Mouse (Mus musculus): ENCODE data around the gene Eif2b3. TPM values are rescaled to one million over a fixed set of nuclear protein-coding genes. Genes with fewer than 3 reads are reported as not detected.

Gene Eif2b3
- polyA plus RNA-seq, 1 experiment from 2014 or later, result 35.3 TPM

DNA sequence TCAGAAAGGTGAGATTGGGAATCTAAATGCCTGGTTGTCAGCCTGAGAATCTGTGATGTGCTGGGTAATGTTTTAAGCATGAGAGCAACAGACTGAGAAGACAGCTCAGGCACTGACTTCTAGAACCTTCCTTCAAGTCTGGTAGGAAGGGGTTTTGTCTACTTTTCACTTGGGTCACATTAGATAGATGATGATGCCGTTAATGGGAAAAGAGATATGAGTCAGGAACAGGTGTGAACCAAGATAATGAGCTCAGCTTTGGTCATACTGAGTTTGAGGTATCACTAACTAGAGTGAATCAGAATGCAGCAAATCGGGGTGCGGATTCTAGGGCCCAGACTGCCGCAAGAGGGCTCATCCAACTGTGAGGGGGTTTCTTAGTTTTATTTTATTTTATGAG lies 4.3 kb downstream of the Eif2b3 start:
- no peak overlapping the region for H3K4me3 ChIP-seq (replicated peaks)
- H3K4me2 ChIP-seq, result no peak overlapping the region
- no peak overlapping the region for H3K27ac ChIP-seq
- H3K36me3 ChIP-seq, result peaks cover 19% of the 10 kb centered on the region; the same call in 1 of the 2 replicates
- H3K4me1 ChIP-seq, result 0 out of 2 replicates have a peak, but pooled peaks cover 7% of the 10 kb centered on the region
- no peak overlapping the region for H3K9ac ChIP-seq
- no peaks in the 10 kb centered on the region for H3K27me3 ChIP-seq (replicated peaks)
- ATAC-seq (ENCODE audit: insufficient read depth, low FRiP score, low read depth), result no peak
- 94% methylated on average over 4 of the region's 4 CpGs for WGBS
- no peaks in the 10 kb centered on the region for H3K9me3 ChIP-seq

DNA sequence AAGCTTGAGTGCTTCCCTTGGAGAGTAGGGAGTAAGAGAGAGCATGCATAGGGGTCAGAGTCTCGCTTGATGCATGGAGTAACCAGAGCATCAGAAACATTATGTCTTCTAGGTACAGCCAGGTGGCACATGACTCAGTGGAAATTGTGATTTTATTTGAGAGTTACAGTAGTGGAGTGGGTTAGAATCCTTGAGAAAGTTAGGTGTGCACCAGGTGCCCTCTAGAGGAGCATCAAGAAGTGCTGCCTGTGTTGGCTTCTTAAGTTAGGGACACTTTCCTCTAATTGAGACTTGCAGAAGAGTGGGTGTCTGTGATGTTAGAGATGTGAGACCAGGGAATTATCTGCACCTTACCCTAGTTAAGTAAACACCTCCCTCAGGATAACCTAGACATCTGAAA lies 11.9 kb downstream of the Eif2b3 start:
- no peak for ATAC-seq (ENCODE audit: insufficient read depth, low FRiP score, low read depth)
- Histone ChIP-seq H3K27me3 (replicated peaks) (no peaks in the 10 kb centered on the region), H3K9me3 (no peaks in the 10 kb centered on the region), H3K36me3 (peaks cover 8% of the 10 kb centered on the region; the same call in 1 of the 2 replicates), H3K27ac (no peak overlapping the region), H3K4me3 (replicated peaks) (no peak overlapping the region), H3K4me1 (no peaks in the 10 kb centered on the region), H3K9ac (no peak overlapping the region), H3K4me2 (no peak overlapping the region)
- WGBS, result 86% methylated on average over 1 of the region's 1 CpGs

DNA sequence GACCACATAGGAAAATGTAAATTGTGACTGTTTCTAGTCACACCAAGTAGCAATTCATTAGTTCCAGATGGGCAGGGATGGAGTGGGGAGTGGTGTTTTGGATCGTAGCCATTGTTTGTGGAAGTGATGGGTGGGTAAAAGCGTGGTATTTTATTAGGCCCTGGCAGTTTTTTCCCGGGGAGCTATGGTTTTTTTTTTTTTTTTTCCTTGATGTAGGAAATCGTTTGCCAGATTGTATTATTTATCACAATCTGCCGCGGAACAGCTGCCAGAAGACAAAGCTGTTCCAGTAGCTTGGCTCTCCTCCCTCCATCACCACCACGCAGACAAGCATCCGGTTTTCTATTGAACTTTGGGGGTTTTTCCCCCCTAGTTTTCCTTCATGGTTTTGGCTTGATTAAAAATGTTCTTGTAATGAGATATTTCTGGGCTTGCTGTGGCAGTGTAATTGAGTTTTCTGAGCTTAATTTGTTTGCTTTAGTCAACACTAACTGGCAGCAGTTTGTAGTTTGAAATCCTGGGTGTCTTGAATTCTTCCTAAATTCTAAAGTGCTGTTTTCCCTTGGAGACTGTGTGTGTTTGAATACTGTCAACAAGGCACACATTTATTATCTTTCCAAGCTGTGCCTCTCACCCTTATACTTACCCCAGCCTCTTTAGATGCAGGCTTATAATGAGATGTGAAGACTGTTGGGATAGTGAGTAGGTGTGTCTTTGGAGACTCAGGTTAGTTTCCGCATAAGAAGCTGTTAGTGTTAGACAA lies 20.9 kb downstream of the Eif2b3 start:
- no peak overlapping the region for H3K4me3 ChIP-seq (replicated peaks)
- no peaks in the 10 kb centered on the region for H3K27me3 ChIP-seq (replicated peaks)
- no peak overlapping the region for H3K9ac ChIP-seq
- no peaks in the 10 kb centered on the region for H3K36me3 ChIP-seq
- H3K4me2 ChIP-seq, result no peak overlapping the region
- ATAC-seq (ENCODE audit: insufficient read depth, low FRiP score, low read depth), result no peak
- peak overlapping the region; percentile 52 for H3K27ac ChIP-seq
- H3K9me3 ChIP-seq, result no peaks in the 10 kb centered on the region
- H3K4me1 ChIP-seq, result peaks cover 10% of the 10 kb centered on the region; the same call in 1 of the 2 replicates
- WGBS, result 29% methylated on average over 9 of the region's 9 CpGs

DNA sequence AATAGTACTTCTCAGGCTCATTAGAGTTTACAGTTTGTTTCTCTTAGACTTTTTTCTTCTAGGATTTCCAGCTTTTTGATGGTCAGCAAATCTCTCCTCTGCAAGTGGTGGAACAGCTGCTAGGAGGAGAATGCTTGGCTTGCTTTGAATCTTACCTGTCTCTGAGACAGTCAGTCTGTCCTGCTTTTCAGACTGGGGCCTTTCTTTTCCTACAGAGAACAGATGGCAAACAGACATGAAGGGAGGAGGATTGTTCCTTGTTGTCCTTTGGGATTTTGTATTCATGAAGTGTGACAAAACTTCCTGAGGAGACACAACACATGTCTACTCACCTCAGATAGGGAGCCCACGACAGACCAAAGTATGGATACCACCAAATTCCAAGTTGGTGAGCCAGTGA lies 21.6 kb downstream of the Eif2b3 start:
- H3K9me3 ChIP-seq, result no peaks in the 10 kb centered on the region
- no peak overlapping the region for H3K9ac ChIP-seq
- 51% methylated on average over 1 of the region's 1 CpGs for WGBS
- H3K27ac ChIP-seq, result peak overlapping the region; percentile 38; the same call in 1 of the 2 replicates
- H3K4me3 ChIP-seq (replicated peaks), result no peak overlapping the region
- no peaks in the 10 kb centered on the region for H3K36me3 ChIP-seq
- H3K4me2 ChIP-seq, result no peak overlapping the region
- H3K27me3 ChIP-seq (replicated peaks), result no peaks in the 10 kb centered on the region
- no peak for ATAC-seq (ENCODE audit: insufficient read depth, low FRiP score, low read depth)
- peaks cover 10% of the 10 kb centered on the region; the same call in 1 of the 2 replicates for H3K4me1 ChIP-seq

DNA sequence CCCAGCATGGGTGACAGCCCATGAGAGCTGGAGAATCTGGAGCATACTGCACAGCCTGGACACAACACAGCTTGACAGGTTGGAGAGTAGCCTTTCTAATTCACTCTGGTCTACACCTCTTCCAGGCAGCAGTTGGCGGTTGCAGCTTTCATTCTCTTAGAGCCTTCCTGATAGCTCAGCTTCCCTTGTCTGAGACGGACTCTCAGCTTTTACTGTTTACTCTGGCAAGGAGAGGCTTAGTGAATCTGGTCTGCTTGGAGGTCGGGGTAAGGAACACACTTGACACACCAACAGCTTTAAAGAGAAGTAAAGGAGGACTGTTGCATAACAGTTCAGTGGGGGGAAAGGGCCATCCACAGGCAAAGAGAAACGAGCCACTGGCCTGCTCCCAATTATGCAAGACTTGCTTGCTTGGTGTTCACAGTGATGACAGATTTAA lies 22.1 kb downstream of the Eif2b3 start:
- 42% methylated on average over 4 of the region's 4 CpGs for WGBS

DNA sequence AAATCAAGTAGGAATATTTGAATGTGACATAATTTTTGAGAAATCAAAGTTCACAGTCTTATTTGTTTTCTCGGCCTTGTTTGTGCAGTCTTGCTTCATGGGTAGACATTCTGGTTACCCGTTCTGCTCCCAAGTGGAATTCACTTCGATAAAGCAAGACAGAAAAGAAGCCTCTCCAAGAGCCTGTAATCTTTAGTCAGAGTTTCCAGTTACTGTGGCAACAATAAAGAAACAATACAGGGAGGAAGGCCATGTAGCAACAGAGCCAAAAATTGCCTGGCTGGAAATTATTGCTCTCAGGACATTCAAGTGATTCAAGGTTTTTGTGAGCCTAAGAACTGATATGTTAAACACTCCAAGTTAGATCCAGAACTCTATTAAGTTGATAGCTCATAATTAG lies 29.6 kb downstream of the Eif2b3 start:
- whole genome bisulfite sequencing, result 73% methylated on average over 3 of the region's 3 CpGs

More for the DNA sequence above, 22.1 kb downstream of the Eif2b3 start:
- H3K4me2 ChIP-seq, result no peak overlapping the region
- H3K27ac ChIP-seq, result peak overlapping the region; percentile 38; the same call in 1 of the 2 replicates
- no peaks in the 10 kb centered on the region for H3K9me3 ChIP-seq
- H3K4me1 ChIP-seq, result peaks cover 10% of the 10 kb centered on the region; the same call in 1 of the 2 replicates
- no peaks in the 10 kb centered on the region for H3K36me3 ChIP-seq
- no peak overlapping the region for H3K9ac ChIP-seq
- no peak for ATAC-seq (ENCODE audit: insufficient read depth, low FRiP score, low read depth)
- H3K27me3 ChIP-seq (replicated peaks), result no peaks in the 10 kb centered on the region
- no peak overlapping the region for H3K4me3 ChIP-seq (replicated peaks)

DNA sequence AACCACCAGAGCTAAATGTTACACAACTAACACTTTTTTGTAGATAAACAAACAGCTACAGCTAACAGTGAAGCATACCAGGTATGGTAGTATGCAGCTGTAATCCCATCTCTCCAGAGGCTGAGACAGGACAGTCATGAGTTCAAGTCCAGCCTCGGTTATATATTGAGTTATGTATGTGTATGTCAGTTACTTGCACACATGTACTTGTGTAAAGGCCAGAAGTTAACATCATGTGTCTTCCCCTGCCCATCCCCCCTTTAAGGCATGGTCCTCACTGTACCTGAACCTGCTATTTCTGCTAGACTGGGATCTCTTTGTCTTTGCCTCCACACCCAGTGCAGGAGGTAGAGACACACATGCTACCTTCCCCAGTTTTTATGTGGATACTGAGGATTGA lies 30.3 kb downstream of the Eif2b3 start:
- no peak overlapping the region for H3K4me2 ChIP-seq
- H3K9me3 ChIP-seq, result no peaks in the 10 kb centered on the region
- H3K9ac ChIP-seq, result no peak overlapping the region
- no peaks in the 10 kb centered on the region for H3K4me1 ChIP-seq
- ATAC-seq (ENCODE audit: insufficient read depth, low FRiP score, low read depth), result no peak
- no peak overlapping the region for H3K27ac ChIP-seq
- WGBS, result 88% methylated on average over 1 of the region's 1 CpGs
- no peak overlapping the region for H3K4me3 ChIP-seq (replicated peaks)
- no peaks in the 10 kb centered on the region for H3K36me3 ChIP-seq
- H3K27me3 ChIP-seq (replicated peaks), result no peaks in the 10 kb centered on the region

More for the DNA sequence above, 29.6 kb downstream of the Eif2b3 start:
- no peak overlapping the region for H3K9ac ChIP-seq
- H3K4me2 ChIP-seq, result no peak overlapping the region
- H3K27ac ChIP-seq, result no peak overlapping the region
- no peaks in the 10 kb centered on the region for H3K36me3 ChIP-seq
- H3K4me3 ChIP-seq (replicated peaks), result no peak overlapping the region
- H3K9me3 ChIP-seq, result no peaks in the 10 kb centered on the region
- H3K27me3 ChIP-seq (replicated peaks), result no peaks in the 10 kb centered on the region
- no peaks in the 10 kb centered on the region for H3K4me1 ChIP-seq
- no peak for ATAC-seq (ENCODE audit: insufficient read depth, low FRiP score, low read depth)

DNA sequence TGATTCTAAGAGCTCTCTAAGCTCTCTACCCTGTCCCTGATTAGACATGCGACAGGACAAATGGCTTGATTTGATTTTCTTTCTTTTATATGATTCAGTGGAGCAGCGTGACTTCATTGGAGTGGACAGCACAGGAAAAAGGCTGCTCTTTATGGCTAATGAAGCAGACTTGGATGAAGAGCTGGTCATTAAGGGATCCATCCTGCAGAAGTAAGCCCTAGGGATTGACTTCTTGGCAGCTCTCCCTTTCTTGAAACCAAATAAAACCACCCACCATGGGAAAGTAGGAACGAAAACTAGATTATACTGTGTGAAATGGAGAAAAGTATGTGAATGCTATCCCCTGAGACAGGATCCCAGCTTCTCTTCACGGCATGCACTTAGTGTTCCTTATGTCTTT lies 33.4 kb downstream of the Eif2b3 start:
- no peak overlapping the region for H3K4me3 ChIP-seq (replicated peaks)
- no peak overlapping the region for H3K4me2 ChIP-seq
- H3K36me3 ChIP-seq, result no peaks in the 10 kb centered on the region
- no peak for ATAC-seq (ENCODE audit: insufficient read depth, low FRiP score, low read depth)
- H3K27me3 ChIP-seq (replicated peaks), result no peaks in the 10 kb centered on the region
- H3K4me1 ChIP-seq, result no peaks in the 10 kb centered on the region
- 79% methylated on average over 4 of the region's 4 CpGs for WGBS
- no peaks in the 10 kb centered on the region for H3K9me3 ChIP-seq
- no peak overlapping the region for H3K9ac ChIP-seq
- H3K27ac ChIP-seq, result no peak overlapping the region

DNA sequence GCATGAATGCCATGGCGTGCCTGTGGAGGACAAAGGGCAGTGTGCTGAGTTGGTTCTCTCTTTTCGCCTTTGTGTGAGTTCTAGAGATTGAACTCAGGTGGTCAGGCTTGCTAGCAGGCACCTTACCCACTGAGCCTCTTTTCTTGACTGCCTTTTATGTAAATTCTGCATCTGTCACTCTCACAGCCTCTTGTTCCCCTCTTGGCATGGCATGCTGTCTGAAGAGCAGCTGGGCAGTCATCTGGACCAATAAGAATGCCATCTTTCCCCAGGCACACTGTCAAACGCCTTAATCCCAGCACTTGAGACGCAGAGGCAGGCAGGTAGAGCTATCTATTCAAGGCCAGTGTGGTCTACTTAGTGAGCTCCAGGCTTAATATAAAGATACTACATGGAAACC lies 34.8 kb downstream of the Eif2b3 start:
- no peak for ATAC-seq (ENCODE audit: insufficient read depth, low FRiP score, low read depth)
- Histone ChIP-seq H3K4me1 (no peaks in the 10 kb centered on the region), H3K4me3 (replicated peaks) (no peak overlapping the region), H3K27ac (no peak overlapping the region), H3K36me3 (no peaks in the 10 kb centered on the region), H3K4me2 (no peak overlapping the region), H3K9me3 (no peaks in the 10 kb centered on the region), H3K27me3 (replicated peaks) (no peaks in the 10 kb centered on the region), H3K9ac (no peak overlapping the region)
- WGBS, result 86% methylated on average over 4 of the region's 4 CpGs

DNA sequence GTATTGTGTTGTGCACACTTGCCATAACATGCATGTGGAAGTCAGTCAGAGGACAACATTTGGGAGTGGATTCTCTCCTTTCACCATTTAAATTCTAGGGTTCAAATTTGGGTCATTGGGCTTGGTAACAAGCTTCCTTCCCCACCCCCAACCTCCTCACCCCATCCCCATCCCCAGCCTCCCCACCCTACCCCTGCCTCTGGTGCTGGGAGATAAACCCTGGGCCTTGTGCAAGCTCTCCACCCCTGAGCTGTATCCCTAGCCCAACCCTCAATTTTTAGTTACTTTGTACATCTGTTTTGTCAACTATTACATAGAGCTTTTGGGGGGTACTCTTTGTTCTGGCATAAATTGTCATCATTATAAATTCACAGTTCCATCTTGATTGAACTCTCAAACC lies 36.9 kb downstream of the Eif2b3 start:
- Histone ChIP-seq H3K9me3 (no peaks in the 10 kb centered on the region), H3K4me2 (no peak overlapping the region), H3K27me3 (replicated peaks) (no peaks in the 10 kb centered on the region), H3K27ac (peak overlapping the region; percentile 1; the same call in 1 of the 2 replicates), H3K4me3 (replicated peaks) (no peak overlapping the region), H3K36me3 (no peaks in the 10 kb centered on the region), H3K9ac (no peak overlapping the region), H3K4me1 (no peaks in the 10 kb centered on the region)
- peak; percentile 93; the same call in 1 of the 2 replicates for ATAC-seq (ENCODE audit: insufficient read depth, low FRiP score, low read depth)

DNA sequence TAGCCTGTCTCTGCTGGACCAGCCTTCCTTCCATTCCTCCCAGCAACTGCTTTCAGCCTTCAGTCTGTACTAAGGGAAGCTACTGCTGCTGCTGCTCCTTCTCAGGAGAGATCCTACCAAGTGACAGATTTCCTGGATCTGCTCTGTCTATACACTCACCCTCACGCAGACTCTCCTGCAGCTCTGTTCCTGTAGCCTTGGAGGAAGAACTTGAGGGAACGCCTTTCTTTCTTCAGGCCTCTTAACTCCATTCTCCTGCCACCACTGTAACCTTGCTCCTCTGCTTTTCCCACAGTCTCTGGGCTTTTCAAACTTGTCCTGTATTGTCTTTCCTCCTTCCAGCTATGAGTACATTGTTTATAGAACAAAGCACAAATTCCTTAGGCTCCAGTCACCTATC lies 37.3 kb downstream of the Eif2b3 start:
- no peaks in the 10 kb centered on the region for H3K4me1 ChIP-seq
- 80% methylated on average over 2 of the region's 2 CpGs for WGBS
- no peaks in the 10 kb centered on the region for H3K36me3 ChIP-seq
- no peaks in the 10 kb centered on the region for H3K9me3 ChIP-seq
- no peaks in the 10 kb centered on the region for H3K27me3 ChIP-seq (replicated peaks)
- no peak overlapping the region for H3K4me3 ChIP-seq (replicated peaks)
- ATAC-seq (ENCODE audit: insufficient read depth, low FRiP score, low read depth), result peak; percentile 29; the same call in 1 of the 2 replicates
- H3K4me2 ChIP-seq, result no peak overlapping the region
- H3K9ac ChIP-seq, result no peak overlapping the region
- peak overlapping the region; percentile 1; the same call in 1 of the 2 replicates for H3K27ac ChIP-seq

DNA sequence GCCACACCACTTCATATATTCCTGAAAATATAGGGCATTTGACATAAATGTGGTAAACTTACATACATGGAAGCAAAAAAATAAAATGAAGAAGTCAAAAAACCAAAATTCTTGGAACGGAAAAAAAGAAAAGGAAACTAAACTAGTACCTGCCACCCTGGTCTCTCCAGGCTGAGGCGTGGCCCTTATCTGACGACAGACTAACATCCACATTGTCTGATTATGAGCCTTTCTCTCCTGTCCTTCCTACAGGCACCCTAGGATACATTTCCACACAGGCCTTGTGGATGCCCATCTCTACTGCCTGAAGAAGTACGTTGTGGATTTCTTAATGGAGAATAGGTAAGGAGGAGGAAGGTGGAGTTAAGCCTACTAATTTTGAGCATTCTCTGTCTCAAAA lies 39.3 kb downstream of the Eif2b3 start:
- no peak for ATAC-seq (ENCODE audit: insufficient read depth, low FRiP score, low read depth)
- no peak overlapping the region for H3K4me2 ChIP-seq
- H3K27me3 ChIP-seq (replicated peaks), result no peaks in the 10 kb centered on the region
- 80% methylated on average over 4 of the region's 4 CpGs for WGBS
- H3K27ac ChIP-seq, result no peak overlapping the region
- H3K4me3 ChIP-seq (replicated peaks), result no peak overlapping the region
- no peaks in the 10 kb centered on the region for H3K36me3 ChIP-seq
- H3K9ac ChIP-seq, result no peak overlapping the region
- no peaks in the 10 kb centered on the region for H3K4me1 ChIP-seq
- H3K9me3 ChIP-seq, result no peaks in the 10 kb centered on the region
